Mouse (Mus musculus) hindbrain, embryonic 14.5 days (tissue): Measurements from ENCODE around the gene Rap1gds1. TPM values are rescaled to one million over a fixed set of nuclear protein-coding genes. Genes with fewer than 3 reads are reported as not detected.

Experiments used
- ATAC-seq: fragments of 200-750 bp; cut with Nextera tagmentation; 2 replicates; pipeline ENCODE4 v1.8.0; 2017; ENCODE audit warnings: moderate number of reproducible peaks, mild to moderate bottlenecking, moderate TSS enrichment, moderate library complexity; ENCODE audit not compliant: low FRiP score
- DNase-seq: peaks from one replicate; pipeline ENCODE4 v3.0.0-alpha.2; 2015; ENCODE audit warnings: low spot score
- H3K27ac ChIP-seq: fragments of 300-500 bp; sonication (generic); 2 replicates; pipeline ENCODE4 v1.5.1; 2014; ENCODE audit warnings: mild to moderate bottlenecking, moderate library complexity
- H3K27me3 ChIP-seq: fragments of 300-500 bp; sonication (generic); 2 replicates; pipeline ENCODE4 v1.6.1; 2014; ENCODE audit warnings: mild to moderate bottlenecking, low read length, mixed read lengths; ENCODE audit not compliant: control insufficient read depth, insufficient read depth
- H3K36me3 ChIP-seq: fragments of 300-500 bp; sonication (generic); replicated peaks from 2 replicates; pipeline ENCODE4 v1.6.1; 2014; ENCODE audit not compliant: control insufficient read depth, insufficient read depth
- H3K4me1 ChIP-seq: fragments of 300-500 bp; sonication (generic); replicated peaks from 2 replicates; pipeline ENCODE4 v1.6.1; 2014; ENCODE audit warnings: antibody characterized with exemption, low read length, mixed read lengths; ENCODE audit not compliant: control insufficient read depth, insufficient read depth
- H3K4me2 ChIP-seq: fragments of 300-500 bp; sonication (generic); replicated peaks from 2 replicates; pipeline ENCODE4 v1.6.1; 2014; ENCODE audit warnings: mild to moderate bottlenecking, moderate library complexity
- H3K4me3 ChIP-seq: fragments of 300-500 bp; sonication (generic); replicated peaks from 2 replicates; pipeline ENCODE4 v1.5.1; 2014; ENCODE audit warnings: mild to moderate bottlenecking, low read length
- H3K9ac ChIP-seq: fragments of 300-500 bp; sonication (generic); 2 replicates; pipeline ENCODE4 v1.6.1; 2014
- H3K9me3 ChIP-seq: fragments of 300-500 bp; sonication (generic); 2 replicates; pipeline ENCODE4 v1.6.1; 2016; ENCODE audit warnings: low read length; ENCODE audit not compliant: control insufficient read depth
- WGBS: fragments of 180-500 bp; shearing (Covaris S2); extraction: QIAGEN DNeasy Blood & Tissue Kit; methylation state at CpG from one replicate; pipeline ENCODE4 v1.1.7; 2014; 5-methylcytosine and 5-hydroxymethylcytosine counted together
- polyA plus RNA-seq: library from polyadenylated mRNA; unstranded; fragments of >200 nt; fragmentation: Nextera tagmentation; extraction: Ambion mirVana; gene quantifications from 2 replicates; pipeline ENCODE4 v1.2.1, GENCODE M21; 2014

The Rap1gds1 gene
- polyA plus RNA-seq, 1 experiment from 2014 or later, result 93.7 TPM

GRCm38 (mm10) chr3:138927437-138927836 is 147.6 kb downstream of the Rap1gds1 start:
- no peak overlapping the region for H3K4me2 ChIP-seq
- ATAC-seq, result no peak
- 97% methylated on average over 4 of the region's 4 CpGs for WGBS

GRCm38 (mm10) chr3:138926161-138926560 is 148.8 kb downstream of the Rap1gds1 start:
- WGBS, result 86% methylated on average over 8 of the region's 8 CpGs
- peaks cover 12% of the 10 kb centered on the region for H3K36me3 ChIP-seq
- no peak overlapping the region for H3K4me3 ChIP-seq
- no peaks in the 10 kb centered on the region for H3K27me3 ChIP-seq
- no peak overlapping the region for H3K4me2 ChIP-seq
- no peak overlapping the region for H3K9ac ChIP-seq
- H3K9me3 ChIP-seq, result no peaks in the 10 kb centered on the region
- ATAC-seq, result no peak
- DNase-seq, result no peak
- no peak overlapping the region for H3K27ac ChIP-seq
- no peaks in the 10 kb centered on the region for H3K4me1 ChIP-seq

More at GRCm38 (mm10) chr3:138927437-138927836, 147.6 kb downstream of the Rap1gds1 start:
- Histone ChIP-seq H3K4me1 (no peaks in the 10 kb centered on the region), H3K9ac (no peak overlapping the region), H3K27me3 (no peaks in the 10 kb centered on the region), H3K36me3 (peaks cover 12% of the 10 kb centered on the region), H3K27ac (no peak overlapping the region), H3K9me3 (no peaks in the 10 kb centered on the region), H3K4me3 (no peak overlapping the region)
- no peak for DNase-seq

GRCm38 (mm10) chr3:138918241-138918640 is 156.8 kb downstream of the Rap1gds1 start:
- WGBS, result 90% methylated on average over 4 of the region's 4 CpGs
- Histone ChIP-seq H3K4me2 (no peak overlapping the region), H3K9me3 (no peaks in the 10 kb centered on the region), H3K36me3 (no peaks in the 10 kb centered on the region), H3K27me3 (no peaks in the 10 kb centered on the region), H3K27ac (no peak overlapping the region), H3K9ac (no peak overlapping the region), H3K4me1 (no peaks in the 10 kb centered on the region), H3K4me3 (no peak overlapping the region)
- ATAC-seq, result no peak
- DNase-seq, result no peak

- no peak for DNase-seq
- no peak overlapping the region for H3K27ac ChIP-seq
- H3K4me1 ChIP-seq, result no peaks in the 10 kb centered on the region
- H3K9me3 ChIP-seq, result no peaks in the 10 kb centered on the region
- H3K9ac ChIP-seq, result no peak overlapping the region
- H3K36me3 ChIP-seq, result no peaks in the 10 kb centered on the region
- ATAC-seq, result no peak
- no peaks in the 10 kb centered on the region for H3K27me3 ChIP-seq
- 87% methylated on average over 4 of the region's 4 CpGs for WGBS
- no peak overlapping the region for H3K4me2 ChIP-seq
- no peak overlapping the region for H3K4me3 ChIP-seq
Measured at GRCm38 (mm10) chr3:138917016-138917415, 158.0 kb downstream of the Rap1gds1 start.

- DNase-seq (no peak), ATAC-seq (no peak)
- Histone ChIP-seq H3K4me2 (no peak overlapping the region), H3K27ac (no peak overlapping the region), H3K36me3 (no peaks in the 10 kb centered on the region), H3K4me3 (no peak overlapping the region), H3K9ac (no peak overlapping the region), H3K9me3 (no peaks in the 10 kb centered on the region), H3K4me1 (no peaks in the 10 kb centered on the region), H3K27me3 (no peaks in the 10 kb centered on the region)
- WGBS, result 92% methylated on average over 4 of the region's 4 CpGs
Measured at GRCm38 (mm10) chr3:138916591-138916990, 158.4 kb downstream of the Rap1gds1 start.

GRCm38 (mm10) chr3:138914626-138915288 is 160.2 kb downstream of the Rap1gds1 start:
- 67% methylated on average over 8 of the region's 8 CpGs for WGBS
- Histone ChIP-seq H3K4me3 (no peak overlapping the region), H3K4me2 (no peak overlapping the region), H3K9ac (no peak overlapping the region), H3K4me1 (no peaks in the 10 kb centered on the region), H3K36me3 (no peaks in the 10 kb centered on the region), H3K9me3 (no peaks in the 10 kb centered on the region), H3K27ac (no peak overlapping the region), H3K27me3 (no peaks in the 10 kb centered on the region)
- DNase-seq (no peak), ATAC-seq (no peak)

GRCm38 (mm10) chr3:138912504-138912903 is 162.5 kb downstream of the Rap1gds1 start:
- ATAC-seq (no peak), DNase-seq (no peak)
- Histone ChIP-seq H3K36me3 (no peaks in the 10 kb centered on the region), H3K4me2 (no peak overlapping the region), H3K4me1 (no peaks in the 10 kb centered on the region), H3K4me3 (no peak overlapping the region), H3K27ac (no peak overlapping the region), H3K9ac (no peak overlapping the region), H3K27me3 (no peaks in the 10 kb centered on the region), H3K9me3 (no peaks in the 10 kb centered on the region)
- WGBS, result 92% methylated on average over 8 of the region's 8 CpGs

GRCm38 (mm10) chr3:138909313-138909712 is 165.7 kb downstream of the Rap1gds1 start:
- WGBS, result 76% methylated on average over 2 of the region's 2 CpGs
- DNase-seq, result no peak
- H3K27me3 ChIP-seq, result no peaks in the 10 kb centered on the region
- no peak overlapping the region for H3K4me2 ChIP-seq
- H3K9me3 ChIP-seq, result no peaks in the 10 kb centered on the region
- H3K27ac ChIP-seq, result no peak overlapping the region
- H3K4me1 ChIP-seq, result peaks cover 5% of the 10 kb centered on the region; the same call in 1 of the 2 replicates
- no peak overlapping the region for H3K9ac ChIP-seq
- peaks cover 4% of the 10 kb centered on the region; the same call in 1 of the 2 replicates for H3K36me3 ChIP-seq
- H3K4me3 ChIP-seq, result no peak overlapping the region
- ATAC-seq, result no peak

GRCm38 (mm10) chr3:138906112-138906880 is 168.7 kb downstream of the Rap1gds1 start:
- H3K4me2 ChIP-seq, result no peak overlapping the region
- H3K27ac ChIP-seq, result peak overlapping the region; percentile 0; the same call in 1 of the 2 replicates
- no peak overlapping the region for H3K4me3 ChIP-seq
- no peaks in the 10 kb centered on the region for H3K27me3 ChIP-seq
- peak; percentile 81 for DNase-seq
- ATAC-seq, result peak; percentile 67
- peaks cover 5% of the 10 kb centered on the region; the same call in 1 of the 2 replicates for H3K4me1 ChIP-seq
- H3K36me3 ChIP-seq, result peaks cover 18% of the 10 kb centered on the region
- no peaks in the 10 kb centered on the region for H3K9me3 ChIP-seq
- no peak overlapping the region for H3K9ac ChIP-seq
- WGBS, result 33% methylated on average over 17 of the region's 17 CpGs
